Mouse (Mus musculus) limb, embryonic 11.5 days (tissue): ENCODE measurements at regions not wholly inside any gene's neighbourhood (a gene's known extent, or its start where the extent isn't known, plus 50 kb on each side); places are given as distances from the start of the nearest gene placed in this dataset.

Experiments used
- ATAC-seq: fragments of 200-750 bp; cut with Nextera tagmentation; 2 replicates; pipeline ENCODE4 v1.8.0; 2017; ENCODE audit warnings: low read depth; ENCODE audit not compliant: insufficient number of reproducible peaks, low FRiP score, low TSS enrichment
- DNase-seq: peaks from one replicate; pipeline ENCODE4 v3.0.0-alpha.2; 2015; ENCODE audit warnings: low spot score
- H3K27ac ChIP-seq: fragments of 300-500 bp; sonication (generic); replicated peaks from 2 replicates; pipeline ENCODE4 v1.5.1; 2014; ENCODE audit warnings: low read depth, mild to moderate bottlenecking, low read length
- H3K27me3 ChIP-seq: fragments of 300-500 bp; sonication (generic); 2 replicates; pipeline ENCODE4 v1.6.1; 2014; ENCODE audit warnings: mild to moderate bottlenecking, low read length, mixed read lengths; ENCODE audit not compliant: control insufficient read depth, insufficient read depth
- H3K36me3 ChIP-seq: fragments of 300-500 bp; sonication (generic); 2 replicates; pipeline ENCODE4 v1.6.1; 2014; ENCODE audit warnings: mild to moderate bottlenecking, low read length, moderate library complexity, mixed read lengths; ENCODE audit not compliant: control insufficient read depth, insufficient read depth
- H3K4me1 ChIP-seq: fragments of 300-500 bp; sonication (generic); 2 replicates; pipeline ENCODE4 v1.6.1; 2014; ENCODE audit warnings: low read length, mixed read lengths; ENCODE audit not compliant: control insufficient read depth, insufficient read depth
- H3K4me2 ChIP-seq: fragments of 300-500 bp; sonication (generic); 2 replicates; pipeline ENCODE4 v1.6.1; 2014; ENCODE audit warnings: low read depth, mild to moderate bottlenecking, moderate library complexity; ENCODE audit not compliant: severe bottlenecking
- H3K4me3 ChIP-seq: fragments of 300-500 bp; sonication (generic); 2 replicates; pipeline ENCODE4 v1.5.1; 2014; ENCODE audit warnings: low read depth, low read length
- H3K9ac ChIP-seq: fragments of 300-500 bp; sonication (generic); 2 replicates; pipeline ENCODE4 v1.6.1; 2014; ENCODE audit warnings: mild to moderate bottlenecking, low read length
- H3K9me3 ChIP-seq: fragments of 300-500 bp; sonication (generic); 2 replicates; pipeline ENCODE4 v1.6.1; 2016; ENCODE audit warnings: low read length; ENCODE audit not compliant: control insufficient read depth
- WGBS: fragments of 180-500 bp; shearing (Covaris S2); extraction: QIAGEN DNeasy Blood & Tissue Kit; methylation state at CpG from one replicate; pipeline ENCODE4 v1.1.7; 2014; 5-methylcytosine and 5-hydroxymethylcytosine counted together

DNA sequence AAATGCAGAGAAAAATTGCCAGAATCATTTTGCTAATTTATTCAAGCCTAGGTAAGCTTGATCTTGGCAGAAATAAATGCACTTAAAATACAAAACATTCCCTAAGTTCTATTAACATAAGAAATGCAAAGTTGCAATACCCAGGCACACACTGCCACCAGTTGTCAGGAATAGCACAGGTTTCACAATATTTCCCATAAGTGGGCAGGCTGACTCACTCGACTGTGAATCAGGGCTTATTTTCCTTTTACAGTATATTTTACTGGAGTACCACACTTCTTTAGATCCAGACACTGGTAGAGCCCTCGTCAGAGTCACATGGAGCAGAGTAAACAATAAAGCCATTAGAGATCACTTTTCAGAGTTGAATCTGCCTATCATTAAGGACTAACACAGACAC lies 131.8 kb upstream of the Fmr1 start:
- ATAC-seq: no peak
- 71% methylated on average over 2 of the region's 2 CpGs for WGBS
- no peaks in the 10 kb centered on the region for H3K36me3 ChIP-seq

DNA sequence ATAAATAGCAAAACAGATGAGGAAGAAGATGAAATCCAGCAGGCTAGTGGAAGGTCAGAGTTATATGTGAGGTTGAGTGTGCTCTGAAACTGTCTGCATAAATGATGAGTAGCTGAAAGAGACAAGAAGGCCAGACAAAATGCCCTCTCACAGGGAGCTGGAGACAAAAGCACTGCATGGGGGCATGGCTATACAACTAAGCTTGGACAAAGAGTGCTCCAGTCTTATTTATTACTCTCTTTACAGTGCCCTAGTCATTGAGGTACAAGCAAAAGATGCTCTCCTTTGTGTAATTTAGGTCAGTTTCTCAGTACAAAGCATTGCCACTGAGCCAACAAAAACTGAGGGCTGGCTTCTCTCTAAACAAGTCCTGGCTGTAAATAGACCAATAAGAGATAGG lies 124.3 kb upstream of the Fmr1 start:
- Histone ChIP-seq H3K4me3 (no peak overlapping the region), H3K4me2 (no peak overlapping the region), H3K27me3 (no peaks in the 10 kb centered on the region), H3K27ac (no peak overlapping the region), H3K9me3 (no peaks in the 10 kb centered on the region), H3K9ac (no peak overlapping the region), H3K4me1 (no peaks in the 10 kb centered on the region), H3K36me3 (no peaks in the 10 kb centered on the region)
- no peak for ATAC-seq
- no peak for DNase-seq

More for the DNA sequence above, 131.8 kb upstream of the Fmr1 start:
- Histone ChIP-seq H3K4me3 (no peak overlapping the region), H3K4me2 (no peak overlapping the region), H3K9me3 (no peaks in the 10 kb centered on the region), H3K27ac (no peak overlapping the region), H3K9ac (no peak overlapping the region), H3K27me3 (no peaks in the 10 kb centered on the region), H3K4me1 (no peaks in the 10 kb centered on the region)
- DNase-seq: no peak

DNA sequence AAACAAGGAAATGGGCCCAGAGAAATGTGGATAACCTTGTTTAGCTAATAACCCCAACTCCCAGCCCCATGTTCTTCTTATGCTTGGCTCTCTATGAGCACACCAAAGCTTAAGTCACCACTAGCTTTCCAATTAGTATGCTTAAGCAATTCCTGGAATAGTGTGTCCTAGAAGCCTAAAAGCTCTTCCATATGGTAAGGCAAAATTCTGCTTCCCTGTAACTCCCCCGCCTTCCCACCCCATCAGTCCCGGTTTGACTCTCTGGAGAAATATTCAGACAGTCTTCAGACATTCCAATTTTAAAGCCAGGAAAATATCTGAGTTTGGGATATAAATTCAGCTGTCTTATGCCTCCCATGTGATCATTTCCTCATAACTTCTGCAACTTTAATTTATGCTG lies 120.6 kb upstream of the Fmr1 start:
- Histone ChIP-seq H3K4me2 (no peak overlapping the region), H3K9ac (no peak overlapping the region), H3K4me1 (no peaks in the 10 kb centered on the region), H3K4me3 (no peak overlapping the region), H3K27me3 (no peaks in the 10 kb centered on the region), H3K27ac (no peak overlapping the region), H3K9me3 (no peaks in the 10 kb centered on the region), H3K36me3 (no peaks in the 10 kb centered on the region)
- 81% methylated on average over 2 of the region's 2 CpGs for WGBS
- ATAC-seq (no peak), DNase-seq (no peak)

DNA sequence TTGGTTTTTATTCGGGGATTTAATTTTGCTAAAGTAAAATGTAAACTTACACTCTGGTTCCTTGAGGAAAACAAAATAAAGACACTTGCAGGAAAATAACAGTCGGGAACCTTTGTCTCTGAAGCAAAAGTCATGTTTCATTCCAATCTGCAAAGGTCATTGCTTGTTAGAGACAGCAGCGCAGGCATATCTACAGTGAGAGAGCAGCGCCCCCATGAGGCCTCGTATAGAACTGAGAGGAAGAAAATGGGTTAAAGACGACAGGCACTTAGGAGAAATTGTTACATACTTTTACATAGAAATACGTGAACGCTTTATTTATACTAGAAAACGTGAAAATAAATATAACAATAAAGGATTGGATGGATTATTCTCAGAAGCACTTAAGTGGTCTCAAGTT lies 93.1 kb upstream of the Fmr1 start:
- WGBS: 29% methylated on average over 9 of the region's 9 CpGs
- Histone ChIP-seq H3K4me2 (no peak overlapping the region), H3K9me3 (no peaks in the 10 kb centered on the region), H3K4me3 (no peak overlapping the region), H3K4me1 (no peaks in the 10 kb centered on the region), H3K27me3 (no peaks in the 10 kb centered on the region), H3K27ac (no peak overlapping the region), H3K36me3 (no peaks in the 10 kb centered on the region), H3K9ac (no peak overlapping the region)
- DNase-seq (peak; percentile 51), ATAC-seq (no peak)

DNA sequence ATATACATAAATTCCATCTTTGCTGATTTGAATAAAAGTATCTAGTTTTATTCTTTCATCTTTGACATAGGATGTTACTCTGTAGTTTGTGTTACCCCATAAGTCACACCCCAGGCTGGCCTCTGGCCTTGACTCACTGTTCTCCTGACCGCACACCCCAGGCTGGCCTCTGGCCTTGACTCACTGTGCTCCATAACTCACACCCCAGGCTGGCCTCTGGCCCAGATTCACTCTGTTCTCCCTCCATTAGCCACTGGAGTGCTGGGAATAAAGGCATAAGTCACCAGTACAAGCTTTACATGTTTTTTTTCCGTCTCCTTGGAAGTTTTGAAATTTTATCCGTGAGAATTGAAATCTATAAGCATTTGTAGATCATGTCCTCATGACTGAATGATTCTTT lies 56.2 kb upstream of the Fmr1 start:
- 86% methylated on average over 3 of the region's 3 CpGs for WGBS

More for the DNA sequence above, 56.2 kb upstream of the Fmr1 start:
- Histone ChIP-seq H3K4me1 (no peaks in the 10 kb centered on the region), H3K27me3 (no peaks in the 10 kb centered on the region), H3K9me3 (no peaks in the 10 kb centered on the region), H3K4me3 (no peak overlapping the region), H3K4me2 (no peak overlapping the region), H3K9ac (no peak overlapping the region), H3K36me3 (no peaks in the 10 kb centered on the region), H3K27ac (no peak overlapping the region)
- DNase-seq (no peak), ATAC-seq (no peak)
